Mouse (Mus musculus): ENCODE results near the gene Klra1. TPM values are rescaled to one million over a fixed set of nuclear protein-coding genes. Genes with fewer than 3 reads are reported as not detected.
"Not testable (repeated sequence)": the region's sequence is repeated elsewhere in the genome, so short reads cannot be mapped to it uniquely, and the experiment has no call there.

Klra1 gene
- polyA plus RNA-seq (2012; rRNA removed) = not detected in 2 replicates

DNA sequence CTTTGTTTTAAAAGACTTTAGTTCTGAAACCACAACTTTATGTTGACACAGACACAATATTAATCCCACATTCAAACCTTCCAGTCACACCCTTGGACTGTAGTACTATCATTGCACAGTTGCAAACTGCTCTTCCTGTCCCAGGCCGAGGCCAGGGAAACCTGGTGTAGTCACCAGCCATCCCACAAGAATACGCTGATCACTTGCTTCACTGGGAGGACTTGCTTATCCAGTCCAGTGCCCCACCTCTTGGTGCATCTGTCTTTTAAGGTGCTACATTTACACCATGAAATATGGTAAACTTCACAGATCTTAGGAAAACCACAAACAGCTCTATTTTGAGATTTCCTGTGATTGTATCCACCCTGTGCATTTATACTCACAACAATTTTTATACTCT, at the start of gene Klra1:
TSS of gene Klra1 (minus strand) at position 125 of the 400 bp plus-strand sequence.
- WGBS = 84% methylated on average over 2 of the region's 2 CpGs
- H3K4me3 ChIP-seq (ENCODE audit: insufficient read depth, low read depth, low read length) = no peak within 1 kb of the TSS

DNA sequence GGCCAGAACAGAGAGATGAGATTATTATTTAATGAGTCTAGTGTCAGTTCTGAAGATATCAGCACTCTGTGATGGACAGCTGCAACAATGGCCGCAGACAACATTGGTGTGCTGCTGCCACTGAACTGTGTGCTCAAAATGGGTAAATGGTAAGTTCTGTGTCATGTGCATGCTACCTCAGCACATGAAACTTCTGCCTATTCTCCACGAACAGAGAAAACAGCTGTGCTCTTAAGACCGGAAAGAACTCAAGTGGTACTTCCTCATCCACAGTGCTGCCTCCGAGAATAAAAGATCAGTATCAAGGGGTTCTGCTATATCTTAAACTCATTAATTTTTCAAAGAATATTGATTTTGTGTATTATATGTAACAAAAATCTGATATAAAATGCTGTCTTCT, 42.8 kb upstream of the Klra1 start:
- H3K27me3 ChIP-seq (replicated peaks; ENCODE audit: control insufficient read depth, insufficient read depth, low read length) = no peaks in the 10 kb centered on the region
- no peak for TF ChIP-seq CTCF (conservative IDR thresholded peaks at IDR 0.05; ENCODE audit: insufficient read depth, insufficient read length, low read depth, low read length)
- no peak for DNase-seq
- no peak overlapping the region for H3K27ac ChIP-seq (ENCODE audit: insufficient read depth, low read depth, low read length)
- H3K4me3 ChIP-seq (ENCODE audit: insufficient read depth, low read depth, low read length) = no peak overlapping the region
- 77% methylated on average over 4 of the region's 4 CpGs for WGBS
- H3K4me1 ChIP-seq (ENCODE audit: control insufficient read depth, insufficient read depth, low read length) = no peaks in the 10 kb centered on the region
- no peaks in the 10 kb centered on the region for H3K36me3 ChIP-seq (ENCODE audit: control insufficient read depth, insufficient read depth, low read length)

More for the DNA sequence above, at the start of gene Klra1:
- TF ChIP-seq POLR2A (IDR thresholded peaks at IDR 0.05; ENCODE audit: low read depth, low read length) (no peak), CTCF (conservative IDR thresholded peaks at IDR 0.05; ENCODE audit: insufficient read depth, insufficient read length, low read depth, low read length) (no peak)
- no peaks in the 10 kb centered on the region for H3K36me3 ChIP-seq (ENCODE audit: control insufficient read depth, insufficient read depth, low read length)
- no peaks in the 10 kb centered on the region for H3K27me3 ChIP-seq (replicated peaks; ENCODE audit: control insufficient read depth, insufficient read depth, low read length)
- DNase-seq = no peak
- no peak within 1 kb of the TSS for H3K27ac ChIP-seq (ENCODE audit: insufficient read depth, low read depth, low read length)
- H3K4me1 ChIP-seq (ENCODE audit: control insufficient read depth, insufficient read depth, low read length) = no peaks in the 10 kb centered on the region

DNA sequence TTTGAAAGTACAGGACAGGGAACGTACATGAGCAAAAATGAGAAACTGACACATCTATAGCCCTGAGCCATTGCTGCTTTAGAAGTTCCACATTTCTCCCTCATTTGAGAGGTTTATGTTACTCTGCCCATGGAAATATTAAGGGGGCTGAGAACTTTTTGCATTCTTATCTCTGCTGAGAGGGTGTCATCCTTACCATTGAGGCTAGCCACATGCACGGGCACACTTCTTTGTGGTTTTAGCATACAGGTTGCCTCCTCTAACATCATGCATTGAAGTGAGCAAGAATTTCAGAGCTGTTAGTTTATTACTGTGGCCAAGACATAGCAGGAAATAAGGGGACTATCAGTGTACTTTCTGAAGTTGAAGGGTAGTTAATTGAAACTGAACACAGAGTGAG, 32.5 kb upstream of the Klra1 start:
- H3K27me3 ChIP-seq (replicated peaks; ENCODE audit: control insufficient read depth, insufficient read depth, low read length) = no peaks in the 10 kb centered on the region
- no peaks in the 10 kb centered on the region for H3K36me3 ChIP-seq (ENCODE audit: control insufficient read depth, insufficient read depth, low read length)
- H3K4me3 ChIP-seq (ENCODE audit: insufficient read depth, low read depth, low read length) = no peak overlapping the region
- H3K4me1 ChIP-seq (ENCODE audit: control insufficient read depth, insufficient read depth, low read length) = no peaks in the 10 kb centered on the region
- no peak for DNase-seq
- TF ChIP-seq POLR2A (IDR thresholded peaks at IDR 0.05; ENCODE audit: low read depth, low read length) (no peak), CTCF (conservative IDR thresholded peaks at IDR 0.05; ENCODE audit: insufficient read depth, insufficient read length, low read depth, low read length) (no peak)
- WGBS = 88% methylated on average over 2 of the region's 2 CpGs
- H3K27ac ChIP-seq (ENCODE audit: insufficient read depth, low read depth, low read length) = no peak overlapping the region

DNA sequence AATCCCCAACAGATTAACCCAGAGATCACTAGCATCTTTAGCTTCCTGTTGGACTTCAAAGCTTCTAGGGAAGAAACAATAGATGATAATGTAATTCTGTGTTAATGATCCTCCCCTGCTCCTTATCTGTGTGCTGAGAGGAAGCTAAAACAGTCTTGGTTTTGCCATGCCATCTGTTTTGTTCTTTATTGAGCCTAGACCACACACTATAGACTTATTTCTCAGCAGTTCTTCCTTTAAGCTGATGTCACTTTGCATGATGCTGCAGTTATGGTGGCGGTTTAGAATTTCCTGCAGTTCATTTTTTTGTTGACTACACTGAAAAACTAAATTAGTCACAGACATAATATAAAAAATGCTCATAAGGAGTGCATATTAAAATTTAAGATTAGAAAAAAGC, 18.2 kb upstream of the Klra1 start:
- TF ChIP-seq CTCF (conservative IDR thresholded peaks at IDR 0.05; ENCODE audit: insufficient read depth, insufficient read length, low read depth, low read length) = no peak
- TF ChIP-seq POLR2A (IDR thresholded peaks at IDR 0.05; ENCODE audit: low read depth, low read length) = no peak
- H3K4me3 ChIP-seq (ENCODE audit: insufficient read depth, low read depth, low read length) = no peak overlapping the region
- no peaks in the 10 kb centered on the region for H3K27me3 ChIP-seq (replicated peaks; ENCODE audit: control insufficient read depth, insufficient read depth, low read length)
- DNase-seq = no peak
- no peaks in the 10 kb centered on the region for H3K4me1 ChIP-seq (ENCODE audit: control insufficient read depth, insufficient read depth, low read length)
- no peak overlapping the region for H3K27ac ChIP-seq (ENCODE audit: insufficient read depth, low read depth, low read length)
- WGBS = 68% methylated on average over 1 of the region's 1 CpGs
- H3K36me3 ChIP-seq (ENCODE audit: control insufficient read depth, insufficient read depth, low read length) = no peaks in the 10 kb centered on the region

DNA sequence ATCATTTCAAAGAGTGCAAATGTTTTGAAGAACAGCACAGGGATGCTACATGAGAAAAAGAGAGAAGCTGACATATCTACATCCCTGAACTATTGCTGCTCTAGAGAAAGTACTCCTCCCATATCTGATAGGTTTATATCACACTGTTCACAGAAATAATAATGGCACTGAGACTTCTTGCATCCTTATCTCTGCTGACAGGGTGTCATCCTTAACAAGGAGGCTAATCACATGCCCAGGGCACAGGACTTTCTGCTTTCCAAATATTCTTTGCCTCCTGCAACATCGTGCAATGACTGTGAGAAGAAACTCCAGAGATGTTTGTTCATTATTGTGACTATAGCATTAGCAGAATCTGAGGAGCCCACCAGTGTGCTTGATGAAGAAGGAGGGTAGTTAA, 871 bp downstream of the Klra1 start:
- no peaks in the 10 kb centered on the region for H3K36me3 ChIP-seq (ENCODE audit: control insufficient read depth, insufficient read depth, low read length)
- WGBS = 58% methylated on average over 1 of the region's 1 CpGs
- TF ChIP-seq CTCF (conservative IDR thresholded peaks at IDR 0.05; ENCODE audit: insufficient read depth, insufficient read length, low read depth, low read length) (no peak), POLR2A (IDR thresholded peaks at IDR 0.05; ENCODE audit: low read depth, low read length) (no peak)
- H3K27me3 ChIP-seq (replicated peaks; ENCODE audit: control insufficient read depth, insufficient read depth, low read length) = no peaks in the 10 kb centered on the region
- DNase-seq = no peak
- H3K4me3 ChIP-seq (ENCODE audit: insufficient read depth, low read depth, low read length) = no peak overlapping the region
- no peaks in the 10 kb centered on the region for H3K4me1 ChIP-seq (ENCODE audit: control insufficient read depth, insufficient read depth, low read length)
- no peak overlapping the region for H3K27ac ChIP-seq (ENCODE audit: insufficient read depth, low read depth, low read length)

DNA sequence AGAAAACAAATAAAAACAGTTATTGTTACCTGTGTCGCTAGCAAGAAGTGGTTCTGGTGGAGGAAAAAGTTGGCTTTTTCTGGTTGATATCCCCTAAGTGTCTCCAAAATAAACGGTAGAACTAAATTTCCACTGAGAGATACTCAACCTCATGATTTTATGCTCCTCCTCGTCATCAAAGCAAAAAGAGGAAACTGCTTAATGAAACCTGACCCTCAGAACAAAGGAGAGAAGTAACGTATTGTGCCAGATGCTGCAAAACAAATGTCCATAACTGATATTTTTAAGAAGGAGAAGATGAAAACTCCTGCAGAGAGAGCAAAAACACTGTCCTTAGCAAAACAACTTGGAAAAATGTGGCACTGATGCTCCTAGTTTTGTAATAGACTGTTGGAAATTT, 4.3 kb downstream of the Klra1 start:
- Histone ChIP-seq H3K4me3 (ENCODE audit: insufficient read depth, low read depth, low read length) (no peak overlapping the region), H3K4me1 (ENCODE audit: control insufficient read depth, insufficient read depth, low read length) (no peaks in the 10 kb centered on the region), H3K27ac (ENCODE audit: insufficient read depth, low read depth, low read length) (no peak overlapping the region), H3K27me3 (replicated peaks; ENCODE audit: control insufficient read depth, insufficient read depth, low read length) (no peaks in the 10 kb centered on the region), H3K36me3 (ENCODE audit: control insufficient read depth, insufficient read depth, low read length) (no peaks in the 10 kb centered on the region)
- no peak for TF ChIP-seq CTCF (conservative IDR thresholded peaks at IDR 0.05; ENCODE audit: insufficient read depth, insufficient read length, low read depth, low read length)
- WGBS = 67% methylated on average over 4 of the region's 4 CpGs
- DNase-seq = no peak

DNA sequence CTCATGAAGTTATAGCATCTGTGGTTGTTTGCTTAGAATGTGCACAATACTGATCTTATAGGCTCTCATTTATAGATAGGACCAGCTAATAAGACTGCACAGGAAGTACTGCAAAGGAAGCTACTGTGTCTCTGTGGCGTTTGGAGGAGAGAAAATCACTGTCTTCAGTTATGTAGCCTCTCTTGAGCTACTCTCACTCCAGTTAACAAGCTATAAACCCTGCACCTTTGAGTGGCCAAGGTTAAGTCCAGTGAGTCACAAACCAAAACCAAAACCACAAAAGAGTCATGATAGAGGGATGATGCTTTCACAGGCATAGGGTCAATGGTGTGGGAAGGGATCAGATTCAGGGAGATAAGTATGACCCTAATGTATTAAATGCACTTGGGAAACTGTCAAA, 41.3 kb downstream of the Klra1 start:
- DNase-seq; H3K27ac ChIP-seq (ENCODE audit: insufficient read depth, low read depth, low read length); H3K27me3 ChIP-seq (replicated peaks; ENCODE audit: control insufficient read depth, insufficient read depth, low read length); H3K4me3 ChIP-seq (ENCODE audit: insufficient read depth, low read depth, low read length); H3K36me3 ChIP-seq (ENCODE audit: control insufficient read depth, insufficient read depth, low read length); H3K4me1 ChIP-seq (ENCODE audit: control insufficient read depth, insufficient read depth, low read length): not testable (repeated sequence)
- 21% methylated on average over 1 of the region's 1 CpGs for WGBS

DNA sequence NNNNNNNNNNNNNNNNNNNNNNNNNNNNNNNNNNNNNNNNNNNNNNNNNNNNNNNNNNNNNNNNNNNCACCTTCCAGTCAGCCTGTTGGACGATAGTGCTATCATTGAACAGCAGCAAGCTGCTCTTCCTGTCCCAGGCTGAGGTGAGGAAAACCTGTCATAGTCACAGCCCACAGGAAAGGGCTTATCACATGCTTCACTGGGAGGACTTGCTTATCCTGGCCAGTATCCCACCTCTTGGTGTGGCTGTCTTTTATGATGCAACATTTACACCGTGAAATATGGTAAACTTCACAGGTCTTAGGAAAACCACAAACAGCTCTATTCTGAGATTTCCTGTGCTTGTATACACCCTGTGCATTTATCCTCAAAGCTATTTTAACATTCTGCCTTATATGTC, 44.7 kb downstream of the Klra1 start:
- WGBS = 84% methylated on average over 2 of the region's 2 CpGs
- DNase-seq; H3K27ac ChIP-seq (ENCODE audit: insufficient read depth, low read depth, low read length); H3K36me3 ChIP-seq (ENCODE audit: control insufficient read depth, insufficient read depth, low read length); H3K27me3 ChIP-seq (replicated peaks; ENCODE audit: control insufficient read depth, insufficient read depth, low read length); H3K4me3 ChIP-seq (ENCODE audit: insufficient read depth, low read depth, low read length); H3K4me1 ChIP-seq (ENCODE audit: control insufficient read depth, insufficient read depth, low read length): not testable (repeated sequence)
